Mouse (Mus musculus) limb, embryonic 12.5 days (tissue): Measurements from ENCODE around the gene Col19a1. TPM values are rescaled to one million over a fixed set of nuclear protein-coding genes. Genes with fewer than 3 reads are reported as not detected.
A peak's percentile ranks its signal among the peaks of the same experiment; 100 is the strongest.

Source experiments
- ATAC-seq: fragments of 200-750 bp; cut with Nextera tagmentation; 2 replicates; pipeline ENCODE4 v1.8.0; 2017; ENCODE audit warnings: low read depth, moderate TSS enrichment; ENCODE audit not compliant: insufficient number of reproducible peaks, insufficient read depth, low FRiP score, low TSS enrichment
- H3K27ac ChIP-seq: fragments of 300-500 bp; sonication (generic); 2 replicates; pipeline ENCODE4 v1.5.1; 2016; ENCODE audit warnings: mild to moderate bottlenecking, moderate library complexity
- H3K27me3 ChIP-seq: fragments of 300-500 bp; sonication (generic); 2 replicates; pipeline ENCODE4 v1.6.1; 2016; ENCODE audit warnings: mild to moderate bottlenecking, moderate library complexity
- H3K36me3 ChIP-seq: fragments of 300-500 bp; sonication (generic); 2 replicates; pipeline ENCODE4 v1.6.1; 2016; ENCODE audit warnings: mild to moderate bottlenecking, moderate library complexity
- H3K4me1 ChIP-seq: fragments of 300-500 bp; sonication (generic); replicated peaks from 2 replicates; pipeline ENCODE4 v1.6.1; 2016
- H3K4me2 ChIP-seq: fragments of 300-500 bp; sonication (generic); 2 replicates; pipeline ENCODE4 v1.6.1; 2016; ENCODE audit warnings: mild to moderate bottlenecking, moderate library complexity
- H3K4me3 ChIP-seq: fragments of 300-500 bp; sonication (generic); replicated peaks from 2 replicates; pipeline ENCODE4 v1.5.1; 2016; ENCODE audit warnings: mild to moderate bottlenecking
- H3K9ac ChIP-seq: fragments of 300-500 bp; sonication (generic); replicated peaks from 2 replicates; pipeline ENCODE4 v1.6.1; 2016; ENCODE audit warnings: mild to moderate bottlenecking, moderate library complexity
- H3K9me3 ChIP-seq: fragments of 300-500 bp; sonication (generic); 2 replicates; pipeline ENCODE4 v1.6.1; 2016; ENCODE audit warnings: mild to moderate bottlenecking, moderate library complexity
- WGBS: fragments of 180-500 bp; shearing (Covaris S2); methylation state at CpG from one replicate; pipeline ENCODE4 v1.1.7; 2016; 5-methylcytosine and 5-hydroxymethylcytosine counted together
- polyA plus RNA-seq: library from polyadenylated mRNA; unstranded; fragments of >200 nt; fragmentation: Nextera tagmentation; extraction: Ambion mirVana; gene quantifications from 2 replicates; pipeline ENCODE4 v1.2.1, GENCODE M21; 2016

The Col19a1 gene
- polyA plus RNA-seq, 1 experiment from 2014 or later = 6.2 TPM

DNA sequence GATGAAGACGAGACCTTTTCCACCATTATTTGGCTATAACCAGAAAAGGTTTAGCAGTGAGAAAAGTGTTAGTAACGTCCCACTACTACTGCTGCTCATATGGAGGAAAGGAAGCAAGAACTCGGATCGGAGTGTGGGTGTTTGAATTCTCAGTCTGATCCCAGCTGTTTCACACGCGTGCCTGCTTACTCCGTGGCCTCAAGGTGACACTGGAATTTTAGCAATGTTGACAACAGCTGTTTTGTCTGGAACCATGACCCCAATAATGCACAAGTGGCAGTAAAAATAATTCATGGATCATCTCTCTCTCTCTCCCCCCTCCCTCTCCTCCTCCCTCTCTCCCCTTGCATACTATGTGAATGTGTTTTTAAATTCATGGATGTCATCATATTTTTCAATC lies 222.5 kb downstream of the Col19a1 start:
- no peak overlapping the region for H3K4me3 ChIP-seq
- no peaks in the 10 kb centered on the region for H3K36me3 ChIP-seq
- H3K4me1 ChIP-seq = 0 out of 2 replicates have a peak, but pooled peaks cover 8% of the 10 kb centered on the region
- H3K9ac ChIP-seq = no peak overlapping the region
- H3K9me3 ChIP-seq = no peaks in the 10 kb centered on the region
- 63% methylated on average over 7 of the region's 7 CpGs for WGBS
- no peaks in the 10 kb centered on the region for H3K27me3 ChIP-seq
- ATAC-seq = no peak
- no peak overlapping the region for H3K4me2 ChIP-seq
- no peak overlapping the region for H3K27ac ChIP-seq

DNA sequence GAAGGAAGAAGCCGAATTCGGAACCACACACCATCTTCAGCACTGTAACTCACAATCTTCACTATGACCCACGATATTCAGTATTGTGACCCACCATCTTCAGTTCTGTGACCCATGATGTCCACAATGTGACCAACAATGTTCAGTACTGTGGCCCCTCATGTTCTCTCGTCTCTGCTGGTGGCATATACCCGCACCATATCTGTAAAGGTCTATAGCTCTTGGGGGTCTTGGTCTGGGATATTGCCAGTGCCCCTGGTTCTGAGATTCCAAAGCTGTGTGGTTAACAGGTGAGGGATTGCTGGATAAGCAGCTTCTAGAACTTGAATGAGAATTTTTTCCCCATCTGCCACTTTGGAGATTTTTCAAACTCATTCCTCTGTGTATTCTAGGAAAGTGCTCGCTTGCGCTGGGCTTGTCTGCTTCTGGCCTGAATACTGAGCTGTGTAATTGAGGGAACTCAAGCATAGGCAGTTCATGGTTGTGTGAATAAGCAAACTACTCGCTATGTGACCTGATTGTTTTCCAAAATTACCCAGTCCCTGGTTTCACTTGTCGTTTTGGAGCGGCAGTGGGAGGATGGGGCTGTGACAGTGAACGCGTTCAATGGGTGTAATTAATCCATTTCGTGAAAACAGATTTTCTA lies 225.2 kb downstream of the Col19a1 start:
- H3K27ac ChIP-seq = no peak overlapping the region

DNA sequence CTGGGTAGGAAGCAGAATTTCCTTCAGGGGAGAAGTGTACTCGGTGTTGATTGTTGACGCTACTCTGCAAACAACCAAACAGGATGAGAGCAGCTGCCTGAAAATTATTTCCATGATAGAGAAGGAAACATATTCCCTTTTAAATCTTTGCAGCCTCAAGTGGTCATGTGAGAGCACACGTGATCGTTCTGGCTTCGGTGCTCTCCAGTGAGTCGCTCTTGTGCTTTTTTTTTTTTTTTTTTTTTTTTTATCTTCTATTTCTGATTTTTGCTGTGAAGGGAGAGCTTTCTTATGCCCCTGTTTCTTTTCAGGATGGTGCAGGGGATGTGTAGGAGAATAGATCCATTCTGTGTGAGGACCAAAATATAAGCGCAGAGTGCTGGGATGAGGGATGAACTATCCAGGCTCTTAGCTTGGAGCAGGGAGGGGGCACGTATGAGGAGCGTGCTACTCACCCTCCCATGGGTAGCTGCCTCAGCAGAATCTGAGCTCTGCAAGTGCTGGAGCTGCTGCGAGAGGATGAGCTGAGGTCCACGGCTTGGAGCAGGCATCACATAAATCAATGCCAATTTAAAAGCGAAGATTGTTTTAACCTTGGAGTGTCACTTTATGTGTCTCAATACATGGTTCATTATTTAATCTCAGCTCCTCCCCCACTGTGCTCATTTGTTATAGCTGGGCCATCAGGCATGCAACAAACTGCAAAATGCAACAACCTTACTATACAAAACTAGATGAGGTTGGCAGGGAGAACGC lies 237.6 kb downstream of the Col19a1 start:
- no peak overlapping the region for H3K4me2 ChIP-seq
- no peaks in the 10 kb centered on the region for H3K4me1 ChIP-seq
- no peaks in the 10 kb centered on the region for H3K9me3 ChIP-seq
- ATAC-seq = no peak
- no peak overlapping the region for H3K9ac ChIP-seq
- no peaks in the 10 kb centered on the region for H3K36me3 ChIP-seq
- H3K4me3 ChIP-seq = no peak overlapping the region
- H3K27ac ChIP-seq = no peak overlapping the region
- WGBS = 82% methylated on average over 13 of the region's 13 CpGs
- no peaks in the 10 kb centered on the region for H3K27me3 ChIP-seq

More for the DNA sequence above, 225.2 kb downstream of the Col19a1 start:
- Histone ChIP-seq H3K27me3 (no peaks in the 10 kb centered on the region), H3K36me3 (no peaks in the 10 kb centered on the region), H3K4me3 (no peak overlapping the region), H3K9ac (no peak overlapping the region), H3K4me2 (no peak overlapping the region), H3K9me3 (no peaks in the 10 kb centered on the region), H3K4me1 (no peaks in the 10 kb centered on the region)
- no peak for ATAC-seq
- 88% methylated on average over 13 of the region's 13 CpGs for WGBS

DNA sequence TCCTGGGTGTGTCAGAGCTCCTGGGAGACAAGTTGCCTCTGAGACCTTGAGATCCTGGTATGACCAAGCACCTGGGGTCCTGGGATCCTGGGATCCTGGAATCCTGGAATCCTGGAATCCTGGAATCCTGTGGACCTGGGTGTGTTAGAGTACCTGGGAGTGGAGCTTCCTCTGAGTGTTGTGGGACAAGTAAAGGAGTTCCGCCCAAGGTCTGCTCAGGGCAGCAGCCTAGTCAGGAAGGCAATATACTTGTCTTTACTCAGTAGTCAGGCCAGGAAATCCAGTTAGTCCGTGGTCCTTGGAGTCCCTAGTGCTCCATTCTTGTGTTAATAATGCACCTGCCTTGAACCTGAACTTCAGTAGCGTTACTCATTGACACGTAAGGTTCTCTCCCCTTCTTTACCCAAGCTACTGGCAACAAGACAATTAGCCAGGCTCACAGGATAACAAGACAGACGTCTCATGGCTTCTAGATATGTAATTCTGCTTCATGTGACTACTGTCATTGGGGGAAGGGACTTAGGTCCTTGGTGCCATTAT lies 239.6 kb downstream of the Col19a1 start:
- H3K4me3 ChIP-seq = no peak overlapping the region
- no peak overlapping the region for H3K27ac ChIP-seq
- 79% methylated on average over 5 of the region's 5 CpGs for WGBS
- ATAC-seq = no peak
- no peaks in the 10 kb centered on the region for H3K9me3 ChIP-seq
- H3K4me2 ChIP-seq = no peak overlapping the region
- no peaks in the 10 kb centered on the region for H3K4me1 ChIP-seq
- no peaks in the 10 kb centered on the region for H3K27me3 ChIP-seq
- H3K36me3 ChIP-seq = no peaks in the 10 kb centered on the region
- H3K9ac ChIP-seq = no peak overlapping the region

DNA sequence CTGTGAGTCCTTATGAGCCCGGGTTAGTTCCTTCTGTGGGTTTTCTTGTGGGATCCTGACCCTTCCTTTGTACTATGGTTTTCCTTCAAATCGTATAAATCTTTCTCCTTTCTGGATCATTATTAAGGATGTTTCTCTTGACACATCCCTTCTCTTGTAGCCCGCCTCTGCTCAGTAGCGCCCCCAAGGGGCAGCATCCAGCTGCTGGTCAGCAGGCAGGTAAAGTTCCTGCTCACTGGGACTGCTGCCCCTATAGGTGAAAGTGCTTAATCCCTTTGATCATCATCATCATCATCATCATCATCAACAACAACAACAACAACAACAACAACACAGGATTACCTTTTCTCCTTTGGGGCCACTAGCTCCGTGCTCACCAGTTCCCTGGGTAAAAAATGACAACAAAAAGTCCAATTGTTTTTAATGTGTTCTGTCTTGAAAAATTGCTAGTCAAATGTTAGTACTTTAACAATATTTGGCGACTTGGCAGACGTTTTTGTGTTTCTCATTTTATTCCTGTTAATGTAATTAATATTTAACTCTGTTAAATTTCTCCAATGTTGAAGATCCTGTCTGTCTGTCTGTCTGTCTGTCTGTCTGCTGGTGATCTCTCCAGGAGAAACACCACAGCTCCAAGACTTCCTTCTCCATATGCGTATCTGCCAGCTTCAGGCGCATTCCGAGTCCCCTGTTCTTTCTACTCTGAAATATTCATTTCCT lies 249.6 kb downstream of the Col19a1 start:
- no peaks in the 10 kb centered on the region for H3K27me3 ChIP-seq
- H3K4me1 ChIP-seq = no peaks in the 10 kb centered on the region
- WGBS = 84% methylated on average over 10 of the region's 10 CpGs
- H3K4me3 ChIP-seq = no peak overlapping the region
- H3K9me3 ChIP-seq = no peaks in the 10 kb centered on the region
- no peak overlapping the region for H3K4me2 ChIP-seq
- ATAC-seq = no peak
- H3K27ac ChIP-seq = no peak overlapping the region
- H3K36me3 ChIP-seq = no peaks in the 10 kb centered on the region
- no peak overlapping the region for H3K9ac ChIP-seq

DNA sequence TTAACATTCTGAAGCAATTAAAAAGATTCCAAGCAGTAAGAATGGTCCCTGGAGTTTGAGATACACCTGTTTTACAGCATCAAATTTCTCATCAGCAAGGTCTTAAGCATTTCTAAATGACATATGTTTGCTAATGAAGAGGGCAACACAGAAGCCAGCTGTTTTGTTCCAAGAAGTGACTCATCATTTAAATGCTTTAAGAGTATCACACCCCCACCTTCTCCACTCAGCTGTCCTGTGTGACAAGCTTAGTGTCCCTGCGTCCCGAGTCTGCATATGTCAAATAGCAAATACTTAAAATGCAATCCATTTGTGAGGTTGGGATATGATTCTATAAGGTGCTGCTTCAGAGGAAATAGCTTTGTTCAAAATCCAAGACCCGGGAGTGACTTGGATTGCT lies 251.2 kb downstream of the Col19a1 start:
- no peak overlapping the region for H3K9ac ChIP-seq
- H3K4me3 ChIP-seq = no peak overlapping the region
- no peaks in the 10 kb centered on the region for H3K4me1 ChIP-seq
- no peaks in the 10 kb centered on the region for H3K9me3 ChIP-seq
- no peak for ATAC-seq
- H3K27me3 ChIP-seq = no peaks in the 10 kb centered on the region
- H3K27ac ChIP-seq = no peak overlapping the region
- no peak overlapping the region for H3K4me2 ChIP-seq
- WGBS = 79% methylated on average over 3 of the region's 3 CpGs
- no peaks in the 10 kb centered on the region for H3K36me3 ChIP-seq

DNA sequence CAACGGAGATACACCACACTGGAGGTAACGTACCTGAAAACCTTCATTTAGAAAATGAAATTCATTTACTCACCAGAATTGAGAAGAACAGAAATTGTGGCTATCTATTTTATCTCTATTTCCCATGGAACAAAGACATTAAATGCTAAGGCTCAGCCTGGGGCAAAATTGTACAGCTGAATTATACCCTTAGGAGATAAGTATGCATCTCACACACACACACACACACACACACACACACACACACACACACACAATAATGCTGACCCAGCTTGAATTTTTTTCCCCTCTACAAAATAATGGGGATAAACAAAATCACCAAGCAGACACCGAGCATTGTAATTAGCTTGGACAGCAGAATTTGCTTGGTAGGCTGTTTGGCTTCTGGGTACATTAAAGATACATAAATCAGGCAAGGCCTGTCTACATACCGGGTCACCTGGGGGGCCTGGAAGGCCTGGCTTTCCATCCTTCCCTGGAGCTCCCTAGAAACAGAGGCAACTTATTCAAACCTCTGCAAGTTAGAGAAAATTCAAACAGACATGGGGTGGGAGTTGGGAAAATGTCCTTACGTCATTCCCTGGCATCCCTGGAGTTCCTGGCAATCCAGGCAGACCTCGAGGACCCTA lies 270.2 kb downstream of the Col19a1 start:
- no peak for ATAC-seq
- 67% methylated on average over 6 of the region's 6 CpGs for WGBS

DNA sequence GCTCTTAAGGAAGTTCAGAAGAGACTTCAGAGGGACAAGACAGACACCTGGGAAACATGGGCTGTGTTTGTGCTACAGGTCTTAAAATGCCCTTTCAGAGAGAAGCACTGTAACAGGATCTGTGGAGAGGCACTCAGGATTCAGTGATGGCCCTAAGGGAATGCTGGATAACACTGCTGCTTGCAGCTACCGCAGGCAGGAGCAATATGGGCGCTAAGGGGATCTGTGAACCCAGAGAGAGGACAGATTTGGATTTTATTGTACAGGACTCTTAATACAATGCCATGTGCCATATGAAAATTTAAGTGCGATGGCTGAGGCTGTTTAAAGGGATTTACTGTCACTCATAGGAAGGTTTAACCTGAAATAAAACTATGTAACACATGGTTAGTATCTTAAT lies 270.8 kb downstream of the Col19a1 start:
- ATAC-seq = no peak
- no peaks in the 10 kb centered on the region for H3K9me3 ChIP-seq
- no peak overlapping the region for H3K27ac ChIP-seq
- no peak overlapping the region for H3K4me2 ChIP-seq
- 60% methylated on average over 3 of the region's 3 CpGs for WGBS
- H3K9ac ChIP-seq = no peak overlapping the region
- no peaks in the 10 kb centered on the region for H3K27me3 ChIP-seq
- H3K4me3 ChIP-seq = no peak overlapping the region
- no peaks in the 10 kb centered on the region for H3K36me3 ChIP-seq
- H3K4me1 ChIP-seq = peaks cover 9% of the 10 kb centered on the region; the same call in 1 of the 2 replicates

More for the DNA sequence above, 270.2 kb downstream of the Col19a1 start:
- H3K4me3 ChIP-seq = no peak overlapping the region
- no peak overlapping the region for H3K27ac ChIP-seq
- no peak overlapping the region for H3K9ac ChIP-seq
- H3K9me3 ChIP-seq = no peaks in the 10 kb centered on the region
- no peaks in the 10 kb centered on the region for H3K27me3 ChIP-seq
- H3K4me2 ChIP-seq = no peak overlapping the region
- H3K4me1 ChIP-seq = 0 out of 2 replicates have a peak, but pooled peaks cover 3% of the 10 kb centered on the region
- H3K36me3 ChIP-seq = no peaks in the 10 kb centered on the region

DNA sequence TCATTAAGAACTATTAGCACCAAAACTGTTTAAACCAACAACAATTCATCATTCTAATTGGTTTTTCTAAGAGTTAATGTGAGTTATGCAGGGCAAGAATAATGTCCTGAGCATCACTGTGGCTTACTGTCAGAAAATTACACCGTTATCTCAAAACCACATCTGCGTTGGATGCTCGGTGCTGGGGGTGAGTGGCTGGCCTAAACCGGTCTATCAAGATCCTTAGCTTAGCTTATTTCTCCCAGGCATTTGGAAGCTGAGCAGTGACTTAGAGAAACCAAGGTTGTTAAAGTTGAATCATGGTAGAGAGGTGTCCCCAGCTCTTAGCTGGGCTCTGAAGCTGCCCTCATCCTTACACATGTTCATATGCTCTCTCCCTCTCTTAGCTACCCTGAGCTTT lies 276.4 kb downstream of the Col19a1 start:
- Histone ChIP-seq H3K4me2 (no peak overlapping the region), H3K4me1 (peaks cover 17% of the 10 kb centered on the region), H3K27ac (no peak overlapping the region), H3K4me3 (no peak overlapping the region), H3K36me3 (no peaks in the 10 kb centered on the region), H3K9ac (no peak overlapping the region), H3K9me3 (0 out of 2 replicates have a peak, but pooled peaks cover 4% of the 10 kb centered on the region), H3K27me3 (no peaks in the 10 kb centered on the region)
- WGBS = 15% methylated on average over 4 of the region's 4 CpGs
- ATAC-seq = peak; percentile 43; the same call in 1 of the 2 replicates

DNA sequence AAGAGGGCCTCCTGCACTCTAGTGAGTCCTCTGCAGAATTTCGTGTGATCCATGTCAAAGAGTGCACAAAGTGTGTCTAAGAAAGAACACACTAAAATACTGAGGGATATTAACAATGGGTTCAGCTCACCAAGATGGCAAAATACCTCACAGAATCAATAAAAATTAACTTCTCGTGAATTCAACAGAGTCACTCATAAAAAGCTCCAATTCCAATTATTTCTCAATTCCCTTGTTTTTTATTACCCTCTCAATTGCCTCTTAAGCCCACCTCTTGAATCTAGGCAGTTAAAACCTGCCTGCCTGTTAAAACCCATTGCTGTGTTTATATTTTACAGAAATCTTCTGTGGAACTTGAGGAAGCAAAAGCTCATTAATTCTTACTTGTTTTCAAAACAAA lies 277.1 kb downstream of the Col19a1 start:
- WGBS = 17% methylated on average over 2 of the region's 2 CpGs
- peak; percentile 63; the same call in 1 of the 2 replicates for ATAC-seq

More for the DNA sequence above, 277.1 kb downstream of the Col19a1 start:
- Histone ChIP-seq H3K9ac (no peak overlapping the region), H3K36me3 (no peaks in the 10 kb centered on the region), H3K27me3 (no peaks in the 10 kb centered on the region), H3K4me2 (no peak overlapping the region), H3K9me3 (0 out of 2 replicates have a peak, but pooled peaks cover 4% of the 10 kb centered on the region), H3K4me1 (peaks cover 17% of the 10 kb centered on the region), H3K27ac (no peak overlapping the region), H3K4me3 (no peak overlapping the region)
